In the genomic region with DNA sequence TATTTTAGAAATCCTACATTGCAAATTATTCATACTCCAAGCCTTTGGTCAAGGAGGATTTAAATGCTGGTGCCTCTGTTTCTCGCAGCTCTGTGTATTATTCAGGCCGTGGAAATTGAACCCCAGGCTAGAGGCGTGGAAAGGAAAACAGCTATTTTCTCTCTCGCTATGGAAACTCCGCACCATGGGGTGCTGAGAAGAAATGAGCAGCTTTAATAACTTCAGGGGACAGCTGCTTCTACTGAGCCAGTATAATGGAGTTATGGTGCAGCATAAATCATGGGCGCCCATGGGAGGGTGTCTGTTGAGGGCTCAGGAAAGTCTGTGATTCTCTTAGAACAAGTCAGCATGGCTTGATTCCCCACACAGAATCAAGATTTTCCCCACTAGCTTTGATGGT, we compare ENCODE assay signal across 19 mouse cellular contexts.
DNase-seq lines count a peak whose midpoint lies in the region; ATAC-seq and TF ChIP-seq lines count a peak whose summit lies in the region.
"Had no signal": no experiment of that assay in that cellular context is flagged by ENCODE, and none has a peak within 500 bp of the region (broad histone marks: within the 10 kb centered on the region; RNA-seq: fewer than 3 reads in every experiment).

No protein-coding gene starts in this region.

- peak; percentile 48; the same call in 1 of the 2 replicates for ATAC-seq in forebrain, embryonic 12.5 days (ENCODE audit: low FRiP score)
- no peak for ATAC-seq in forebrain, embryonic 11.5 days (replicated peaks; ENCODE audit: low FRiP score)
- ATAC-seq in hindbrain, postnatal 0 days = no peak
- ATAC-seq in midbrain, embryonic 16.5 days = peak; percentile 52; the same call in 1 of the 2 replicates
- no peak for ATAC-seq in cerebellum, adult (ENCODE audit: insufficient number of reproducible peaks, low FRiP score, low TSS enrichment)
- ATAC-seq: Patski had no signal

- intact Hi-C loops in left cerebral cortex, postnatal 25 days (cut with DNase I) = no loop called here

- no peaks in the 10 kb centered on the region for H3K9me3 ChIP-seq in forebrain, embryonic 12.5 days
- H3K9me3 ChIP-seq in forebrain, embryonic 11.5 days (ENCODE audit: control insufficient read depth, low read length) = no peaks in the 10 kb centered on the region
- no peaks in the 10 kb centered on the region for H3K9me3 ChIP-seq in hindbrain, embryonic 10.5 days
- H3K9me3 ChIP-seq in hindbrain, postnatal 0 days (ENCODE audit: low read length) = no peaks in the 10 kb centered on the region
- H3K9me3 ChIP-seq in midbrain, embryonic 16.5 days (replicated peaks; ENCODE audit: control insufficient read depth, low read length, poor library complexity, severe bottlenecking) = no peaks in the 10 kb centered on the region
- H3K9me3 ChIP-seq: embryonic facial prominence, embryonic 15.5 days; lung, embryonic 15.5 days had no signal

- H3K4me2 ChIP-seq in forebrain, embryonic 12.5 days = no peak overlapping the region
- no peak overlapping the region for H3K4me2 ChIP-seq in forebrain, embryonic 11.5 days (ENCODE audit: low read depth, low read length, severe bottlenecking)
- no peak overlapping the region for H3K4me2 ChIP-seq in hindbrain, postnatal 0 days (ENCODE audit: low read depth, low read length)
- H3K4me2 ChIP-seq in midbrain, embryonic 16.5 days (ENCODE audit: low read length) = no peak overlapping the region
- H3K4me2 ChIP-seq: embryonic facial prominence, embryonic 15.5 days; lung, embryonic 15.5 days had no signal

- no peak overlapping the region for H3K4me3 ChIP-seq in forebrain, embryonic 12.5 days (replicated peaks)
- H3K4me3 ChIP-seq in forebrain, embryonic 11.5 days (ENCODE audit: low read depth, low read length) = no peak overlapping the region
- no peak overlapping the region for H3K4me3 ChIP-seq in hindbrain, embryonic 10.5 days
- H3K4me3 ChIP-seq in hindbrain, postnatal 0 days (ENCODE audit: low read length) = no peak overlapping the region
- no peak overlapping the region for H3K4me3 ChIP-seq in midbrain, embryonic 16.5 days (ENCODE audit: low read depth, low read length)
- H3K4me3 ChIP-seq: embryonic facial prominence, embryonic 15.5 days; lung, embryonic 15.5 days had no signal

- H3K9ac ChIP-seq in forebrain, embryonic 12.5 days = no peak overlapping the region
- H3K9ac ChIP-seq in forebrain, embryonic 11.5 days (ENCODE audit: low read length) = no peak overlapping the region
- no peak overlapping the region for H3K9ac ChIP-seq in hindbrain, postnatal 0 days (replicated peaks; ENCODE audit: low read length)
- no peak overlapping the region for H3K9ac ChIP-seq in midbrain, embryonic 16.5 days (ENCODE audit: low read depth, low read length)
- H3K9ac ChIP-seq: embryonic facial prominence, embryonic 15.5 days; liver, embryonic 14.5 days; lung, embryonic 15.5 days had no signal

- TF ChIP-seq CTCF in hindbrain, postnatal 0 days (IDR thresholded peaks at IDR 0.05; ENCODE audit: low read depth) = no peak

- DNase-seq in forebrain, embryonic 11.5 days (ENCODE audit: low spot score) = no peak
- DNase-seq in hindbrain, embryonic 10.5 days (ENCODE audit: low spot score) = no peak
- peak; percentile 28 for DNase-seq in hindbrain, postnatal 0 days (ENCODE audit: low spot score)
- no peak for DNase-seq in left cerebral cortex, postnatal 25 days (ENCODE audit: low spot score in 2 of 2)
- DNase-seq in heart, adult 18-20 months = no peak
- DNase-seq: adrenal gland, postnatal 10 days; cerebellum, adult 18-20 months; cerebellum, postnatal 36 days; gastrocnemius, postnatal 25 days; kidney, adult 18-20 months; kidney, postnatal 10 days; right cerebral cortex, postnatal 25 days had no signal

- H3K36me3 ChIP-seq in forebrain, embryonic 12.5 days (replicated peaks) = no peaks in the 10 kb centered on the region
- H3K36me3 ChIP-seq in forebrain, embryonic 11.5 days (ENCODE audit: control insufficient read depth, insufficient read depth, low read length) = no peaks in the 10 kb centered on the region
- no peaks in the 10 kb centered on the region for H3K36me3 ChIP-seq in hindbrain, embryonic 10.5 days
- H3K36me3 ChIP-seq in hindbrain, postnatal 0 days (ENCODE audit: insufficient read depth, low read length) = no peaks in the 10 kb centered on the region
- no peaks in the 10 kb centered on the region for H3K36me3 ChIP-seq in midbrain, embryonic 16.5 days (ENCODE audit: control insufficient read depth, insufficient read depth, low read length)
- H3K36me3 ChIP-seq: embryonic facial prominence, embryonic 15.5 days; lung, embryonic 15.5 days had no signal

- H3K27me3 ChIP-seq in forebrain, embryonic 12.5 days = 0 out of 2 replicates have a peak, but pooled peaks cover 8% of the 10 kb centered on the region
- H3K27me3 ChIP-seq in forebrain, embryonic 11.5 days (ENCODE audit: control insufficient read depth, insufficient read depth, low read length) = no peaks in the 10 kb centered on the region
- H3K27me3 ChIP-seq in hindbrain, embryonic 10.5 days (ENCODE audit: insufficient read depth, poor library complexity, severe bottlenecking) = no peaks in the 10 kb centered on the region
- no peaks in the 10 kb centered on the region for H3K27me3 ChIP-seq in hindbrain, postnatal 0 days (ENCODE audit: insufficient read depth, low read length)
- H3K27me3 ChIP-seq in midbrain, embryonic 16.5 days (ENCODE audit: control insufficient read depth, insufficient read depth, low read depth, low read length) = no peaks in the 10 kb centered on the region
- H3K27me3 ChIP-seq: embryonic facial prominence, embryonic 15.5 days; lung, embryonic 15.5 days; Patski had no signal

- H3K4me1 ChIP-seq in forebrain, embryonic 12.5 days = peaks cover 11% of the 10 kb centered on the region
- H3K4me1 ChIP-seq in forebrain, embryonic 11.5 days (replicated peaks; ENCODE audit: control insufficient read depth, insufficient read depth, low read length) = no peaks in the 10 kb centered on the region
- peaks cover 42% of the 10 kb centered on the region for H3K4me1 ChIP-seq in hindbrain, embryonic 10.5 days (replicated peaks)
- peaks cover 7% of the 10 kb centered on the region; the same call in 1 of the 2 replicates for H3K4me1 ChIP-seq in hindbrain, postnatal 0 days (ENCODE audit: insufficient read depth, low read length)
- H3K4me1 ChIP-seq in midbrain, embryonic 16.5 days (ENCODE audit: control insufficient read depth, insufficient read depth, low read length) = peaks cover 7% of the 10 kb centered on the region; the same call in 1 of the 2 replicates
- H3K4me1 ChIP-seq: embryonic facial prominence, embryonic 15.5 days had no signal

- WGBS in forebrain, embryonic 12.5 days = 53% methylated on average over 6 of the region's 6 CpGs
- WGBS in forebrain, embryonic 11.5 days = 55% methylated on average over 6 of the region's 6 CpGs
- WGBS in hindbrain, embryonic 10.5 days = 50% methylated on average over 6 of the region's 6 CpGs
- 37% methylated on average over 6 of the region's 6 CpGs for WGBS in hindbrain, postnatal 0 days
- 30% methylated on average over 6 of the region's 6 CpGs for WGBS in midbrain, embryonic 16.5 days

- H3K27ac ChIP-seq in forebrain, embryonic 12.5 days = no peak overlapping the region
- H3K27ac ChIP-seq in forebrain, embryonic 11.5 days (ENCODE audit: low read depth, low read length) = no peak overlapping the region
- peak overlapping the region; percentile 43; the same call in 1 of the 2 replicates for H3K27ac ChIP-seq in hindbrain, embryonic 10.5 days
- no peak overlapping the region for H3K27ac ChIP-seq in hindbrain, postnatal 0 days
- H3K27ac ChIP-seq in midbrain, embryonic 16.5 days (ENCODE audit: low read length) = no peak overlapping the region
- H3K27ac ChIP-seq: embryonic facial prominence, embryonic 15.5 days; liver, embryonic 14.5 days; lung, embryonic 15.5 days had no signal

Comparison
In these comparisons a context has a peak if more than half of its experiments do, and no peak if none do; other contexts are left out.
1. ATAC-seq: peak in forebrain, embryonic 12.5 days (single experiment) and midbrain, embryonic 16.5 days (single experiment); none in forebrain, embryonic 11.5 days (single experiment), hindbrain, postnatal 0 days (single experiment) and cerebellum, adult (single experiment).